Mouse (Mus musculus): Measurements from ENCODE around the gene Dmrtc2. TPM values are rescaled to one million over a fixed set of nuclear protein-coding genes. Genes with fewer than 3 reads are reported as not detected.
"Not testable (repeated sequence)": the region's sequence is repeated elsewhere in the genome, so short reads cannot be mapped to it uniquely, and the experiment has no call there.

Gene Dmrtc2
- polyA plus RNA-seq, 1 experiment from 2014 or later: not detected

- Histone ChIP-seq H3K27me3 (no peaks in the 10 kb centered on the region), H3K4me2 (replicated peaks) (no peak overlapping the region), H3K36me3 (peaks cover 45% of the 10 kb centered on the region), H3K9me3 (no peaks in the 10 kb centered on the region), H3K4me1 (replicated peaks) (peaks cover 15% of the 10 kb centered on the region), H3K4me3 (replicated peaks) (no peak overlapping the region), H3K27ac (no peak overlapping the region), H3K9ac (replicated peaks) (no peak overlapping the region)
- 76% methylated on average over 3 of the region's 3 CpGs for WGBS
- no peak for ATAC-seq
Observed at GRCm38 (mm10) chr7:24891241-24892124, 21.6 kb downstream of the Dmrtc2 start.

- no peak overlapping the region for H3K4me2 ChIP-seq (replicated peaks)
- H3K36me3 ChIP-seq: peaks cover 38% of the 10 kb centered on the region
- WGBS: 71% methylated on average over 2 of the region's 2 CpGs
- no peak overlapping the region for H3K9ac ChIP-seq (replicated peaks)
- peaks cover 8% of the 10 kb centered on the region for H3K4me1 ChIP-seq (replicated peaks)
- no peaks in the 10 kb centered on the region for H3K27me3 ChIP-seq
- H3K4me3 ChIP-seq (replicated peaks): no peak overlapping the region
- H3K27ac ChIP-seq: no peak overlapping the region
- ATAC-seq: no peak
- H3K9me3 ChIP-seq: no peaks in the 10 kb centered on the region
Observed at GRCm38 (mm10) chr7:24892125-24892583, 22.3 kb downstream of the Dmrtc2 start.

GRCm38 (mm10) chr7:24895749-24896148 is 25.9 kb downstream of the Dmrtc2 start:
- H3K9me3 ChIP-seq; ATAC-seq; H3K9ac ChIP-seq (replicated peaks); H3K4me1 ChIP-seq (replicated peaks); H3K4me3 ChIP-seq (replicated peaks); H3K27ac ChIP-seq; H3K36me3 ChIP-seq; H3K4me2 ChIP-seq (replicated peaks); H3K27me3 ChIP-seq: not testable (repeated sequence)
- 94% methylated on average over 2 of the region's 2 CpGs for WGBS

GRCm38 (mm10) chr7:24896269-24896668 is 26.4 kb downstream of the Dmrtc2 start:
- no peak overlapping the region for H3K4me2 ChIP-seq (replicated peaks)
- H3K27ac ChIP-seq: no peak overlapping the region
- no peak overlapping the region for H3K9ac ChIP-seq (replicated peaks)
- H3K27me3 ChIP-seq: no peaks in the 10 kb centered on the region
- no peak overlapping the region for H3K4me3 ChIP-seq (replicated peaks)
- no peak for ATAC-seq
- H3K4me1 ChIP-seq (replicated peaks): no peaks in the 10 kb centered on the region
- peaks cover 2% of the 10 kb centered on the region; the same call in 1 of the 2 replicates for H3K36me3 ChIP-seq
- WGBS: 79% methylated on average over 8 of the region's 8 CpGs
- no peaks in the 10 kb centered on the region for H3K9me3 ChIP-seq

GRCm38 (mm10) chr7:24897224-24897623 is 27.4 kb downstream of the Dmrtc2 start, which contains the start of gene Cd79a:
Gene Cd79a, plus strand, starts transcription at chr7:24897381.
- Histone ChIP-seq H3K9me3 (no peaks in the 10 kb centered on the region), H3K4me2 (replicated peaks) (no peak within 1 kb of the TSS), H3K36me3 (no peaks in the 10 kb centered on the region), H3K27me3 (no peaks in the 10 kb centered on the region), H3K9ac (replicated peaks) (no peak within 1 kb of the TSS), H3K4me1 (replicated peaks) (no peaks in the 10 kb centered on the region), H3K27ac (no peak within 1 kb of the TSS), H3K4me3 (replicated peaks) (no peak within 1 kb of the TSS)
- no peak for ATAC-seq
- WGBS: 84% methylated on average over 12 of the region's 12 CpGs

GRCm38 (mm10) chr7:24897959-24898358 is 28.1 kb downstream of the Dmrtc2 start:
- Histone ChIP-seq H3K36me3 (no peaks in the 10 kb centered on the region), H3K27ac (no peak overlapping the region), H3K4me2 (replicated peaks) (no peak overlapping the region), H3K9me3 (no peaks in the 10 kb centered on the region), H3K27me3 (no peaks in the 10 kb centered on the region), H3K4me3 (replicated peaks) (no peak overlapping the region), H3K9ac (replicated peaks) (no peak overlapping the region), H3K4me1 (replicated peaks) (peaks cover 5% of the 10 kb centered on the region)
- WGBS: 75% methylated on average over 5 of the region's 5 CpGs
- ATAC-seq: no peak

GRCm38 (mm10) chr7:24901114-24901513 is 31.3 kb downstream of the Dmrtc2 start:
- no peak for ATAC-seq
- Histone ChIP-seq H3K4me2 (replicated peaks) (no peak overlapping the region), H3K4me1 (replicated peaks) (peaks cover 31% of the 10 kb centered on the region), H3K27me3 (no peaks in the 10 kb centered on the region), H3K4me3 (replicated peaks) (no peak overlapping the region), H3K9me3 (no peaks in the 10 kb centered on the region), H3K36me3 (no peaks in the 10 kb centered on the region), H3K9ac (replicated peaks) (no peak overlapping the region), H3K27ac (no peak overlapping the region)
- WGBS: 75% methylated on average over 6 of the region's 6 CpGs

GRCm38 (mm10) chr7:24901842-24902241 is 32.0 kb downstream of the Dmrtc2 start:
- Histone ChIP-seq H3K9ac (replicated peaks) (no peak overlapping the region), H3K4me3 (replicated peaks) (no peak overlapping the region), H3K27ac (0 out of 2 replicates have a peak overlapping the region, but pooled peaks have one; percentile 1), H3K27me3 (no peaks in the 10 kb centered on the region), H3K36me3 (no peaks in the 10 kb centered on the region), H3K4me2 (replicated peaks) (no peak overlapping the region), H3K9me3 (no peaks in the 10 kb centered on the region), H3K4me1 (replicated peaks) (peaks cover 38% of the 10 kb centered on the region)
- 82% methylated on average over 1 of the region's 1 CpGs for WGBS
- no peak for ATAC-seq

- Histone ChIP-seq H3K36me3 (no peaks in the 10 kb centered on the region), H3K4me1 (replicated peaks) (peaks cover 42% of the 10 kb centered on the region), H3K27ac (peak overlapping the region; percentile 51; the same call in 1 of the 2 replicates), H3K9ac (replicated peaks) (no peak overlapping the region), H3K4me3 (replicated peaks) (peak overlapping the region; percentile 68), H3K9me3 (no peaks in the 10 kb centered on the region), H3K4me2 (replicated peaks) (peak overlapping the region; percentile 82), H3K27me3 (no peaks in the 10 kb centered on the region)
- no peak for ATAC-seq
- 65% methylated on average over 2 of the region's 2 CpGs for WGBS
Observed at GRCm38 (mm10) chr7:24902264-24902629, 32.4 kb downstream of the Dmrtc2 start.

- no peaks in the 10 kb centered on the region for H3K9me3 ChIP-seq
- H3K27ac ChIP-seq: peak within 1 kb of the TSS; percentile 51; the same call in 1 of the 2 replicates
- peak within 1 kb of the TSS; percentile 68 for H3K4me3 ChIP-seq (replicated peaks)
- peak within 1 kb of the TSS; percentile 82 for H3K4me2 ChIP-seq (replicated peaks)
- H3K9ac ChIP-seq (replicated peaks): peak within 1 kb of the TSS; percentile 77
- no peak for ATAC-seq
- 0 out of 2 replicates have a peak, but pooled peaks cover under 1% of the 10 kb centered on the region for H3K36me3 ChIP-seq
- H3K27me3 ChIP-seq: no peaks in the 10 kb centered on the region
- 6% methylated on average over 50 of the region's 68 CpGs for WGBS
- peaks cover 42% of the 10 kb centered on the region for H3K4me1 ChIP-seq (replicated peaks)
Observed at GRCm38 (mm10) chr7:24902630-24903443, 33.0 kb downstream of the Dmrtc2 start, which contains the start of gene Arhgef1. Gene Arhgef1, plus strand, starts transcription at chr7:24902912.

- Histone ChIP-seq H3K4me2 (replicated peaks) (peak overlapping the region; percentile 82), H3K4me3 (replicated peaks) (peak overlapping the region; percentile 68), H3K4me1 (replicated peaks) (peaks cover 42% of the 10 kb centered on the region), H3K9me3 (no peaks in the 10 kb centered on the region), H3K27me3 (no peaks in the 10 kb centered on the region), H3K27ac (no peak overlapping the region), H3K9ac (replicated peaks) (peak overlapping the region; percentile 77; the same call in 1 of the 2 replicates), H3K36me3 (peaks cover 6% of the 10 kb centered on the region)
- 46% methylated on average over 10 of the region's 10 CpGs for WGBS
- ATAC-seq: no peak
Observed at GRCm38 (mm10) chr7:24903444-24903825, 33.6 kb downstream of the Dmrtc2 start.

GRCm38 (mm10) chr7:24904070-24904483 is 34.2 kb downstream of the Dmrtc2 start:
- H3K4me3 ChIP-seq (replicated peaks): peak overlapping the region; percentile 68
- peak; percentile 97 for ATAC-seq
- no peaks in the 10 kb centered on the region for H3K9me3 ChIP-seq
- WGBS: under 1% methylated on average over 30 of the region's 30 CpGs
- peak overlapping the region; percentile 75 for H3K9ac ChIP-seq (replicated peaks)
- H3K4me2 ChIP-seq (replicated peaks): peak overlapping the region; percentile 82
- peaks cover 42% of the 10 kb centered on the region for H3K4me1 ChIP-seq (replicated peaks)
- peak overlapping the region; percentile 83 for H3K27ac ChIP-seq
- H3K27me3 ChIP-seq: no peaks in the 10 kb centered on the region
- peaks cover 13% of the 10 kb centered on the region for H3K36me3 ChIP-seq

Data from midbrain, embryonic 13.5 days (tissue).